Mouse (Mus musculus): Measurements from ENCODE around the gene Mgmt.

DNA sequence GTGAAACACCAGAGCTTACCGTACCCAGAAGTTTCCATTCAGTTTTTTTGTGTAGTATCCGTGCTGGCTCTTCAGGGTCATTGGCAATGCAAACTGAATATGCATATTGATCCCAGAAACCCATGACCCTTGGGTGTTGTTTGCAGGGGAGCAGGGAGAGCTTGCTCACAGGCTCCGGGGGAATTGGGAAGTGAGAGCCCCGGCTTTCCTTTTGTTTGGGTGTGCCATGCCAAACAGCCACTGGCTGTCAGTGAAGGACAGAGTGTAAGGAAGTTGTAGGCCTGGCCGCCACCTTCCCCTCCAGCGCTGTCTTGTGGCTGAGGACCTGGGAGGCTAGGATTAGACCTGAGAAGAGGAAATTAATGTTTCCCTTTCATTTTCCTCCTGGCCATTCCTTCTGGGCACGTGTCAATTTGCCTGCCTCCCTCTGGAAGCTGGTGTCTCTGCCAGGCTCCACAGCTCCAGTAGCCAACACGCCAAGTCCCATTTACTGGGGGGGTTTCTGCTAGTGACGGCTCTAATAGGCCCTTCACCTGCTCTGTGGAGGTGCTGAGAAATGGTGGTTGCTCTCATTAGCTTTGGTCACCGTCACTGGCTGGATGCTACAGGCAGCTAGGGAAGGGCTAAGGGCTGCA is 144.0 kb downstream of the Mgmt start:
- TF ChIP-seq CTCF (IDR thresholded peaks at IDR 0.05 in 2 of 3, conservative IDR thresholded peaks at IDR 0.05 in 1 of 3; ENCODE audit: control insufficient read depth in 1 of 3, insufficient read depth in 1 of 3, low read depth in 2 of 3, low read length in 3 of 3, poor library complexity in 1 of 3, severe bottlenecking in 1 of 3) (no peak), CHD1 (IDR thresholded peaks at IDR 0.05; ENCODE audit: low read depth, low read length) (no peak), MXI1 (IDR thresholded peaks at IDR 0.05; ENCODE audit: low read depth, low read length) (no peak), E2F4 (IDR thresholded peaks at IDR 0.05; ENCODE audit: borderline replicate concordance, low read depth, low read length) (no peak), NRF1 (IDR thresholded peaks at IDR 0.05; ENCODE audit: insufficient read depth, low read depth, low read length, poor library complexity, severe bottlenecking) (no peak), MAX (IDR thresholded peaks at IDR 0.05; ENCODE audit: low read length) (no peak), POLR2A (IDR thresholded peaks at IDR 0.05; ENCODE audit: control insufficient read depth in 1 of 2, insufficient read depth in 1 of 2, low read depth in 1 of 2, low read length in 2 of 2, poor library complexity in 1 of 2) (no peak), MYC (IDR thresholded peaks at IDR 0.05; ENCODE audit: low read depth, low read length) (no peak), ETS1 (IDR thresholded peaks at IDR 0.05; ENCODE audit: low read depth, low read length) (no peak)
